Mouse (Mus musculus) limb, embryonic 10.5 days (tissue): Measurements from ENCODE around the gene Sprr2f. TPM values are rescaled to one million over a fixed set of nuclear protein-coding genes. Genes with fewer than 3 reads are reported as not detected.

ENCODE experiments used
- DNase-seq: peaks from one replicate; pipeline ENCODE4 v3.0.0-alpha.2; 2017; ENCODE audit warnings: low spot score
- H3K27ac ChIP-seq: fragments of 300-500 bp; sonication (generic); 2 replicates; pipeline ENCODE4 v1.5.1; 2016; ENCODE audit warnings: mild to moderate bottlenecking
- H3K27me3 ChIP-seq: fragments of 300-500 bp; sonication (generic); 2 replicates; pipeline ENCODE4 v1.6.1; 2016; ENCODE audit warnings: low read depth, mild to moderate bottlenecking; ENCODE audit not compliant: poor library complexity, severe bottlenecking
- H3K36me3 ChIP-seq: fragments of 300-500 bp; sonication (generic); 2 replicates; pipeline ENCODE4 v1.6.1; 2016; ENCODE audit warnings: mild to moderate bottlenecking, moderate library complexity
- H3K4me1 ChIP-seq: fragments of 300-500 bp; sonication (generic); 2 replicates; pipeline ENCODE4 v1.6.1; 2016
- H3K4me3 ChIP-seq: fragments of 300-500 bp; sonication (generic); 2 replicates; pipeline ENCODE4 v1.5.1; 2016; ENCODE audit warnings: mild to moderate bottlenecking, moderate library complexity
- H3K9me3 ChIP-seq: fragments of 300-500 bp; sonication (generic); replicated peaks from 2 replicates; pipeline ENCODE4 v1.6.1; 2016; ENCODE audit warnings: mild to moderate bottlenecking
- WGBS: fragments of 180-500 bp; shearing (Covaris S2); methylation state at CpG from one replicate; pipeline ENCODE4 v1.1.7; 2016; 5-methylcytosine and 5-hydroxymethylcytosine counted together
- polyA plus RNA-seq: library from polyadenylated mRNA; unstranded; fragments of >200 nt; fragmentation: Nextera tagmentation; extraction: Ambion mirVana; gene quantifications from 2 replicates; pipeline ENCODE4 v1.2.1, GENCODE M21; 2016

The Sprr2f gene
- not detected in 2 replicates for polyA plus RNA-seq

DNA sequence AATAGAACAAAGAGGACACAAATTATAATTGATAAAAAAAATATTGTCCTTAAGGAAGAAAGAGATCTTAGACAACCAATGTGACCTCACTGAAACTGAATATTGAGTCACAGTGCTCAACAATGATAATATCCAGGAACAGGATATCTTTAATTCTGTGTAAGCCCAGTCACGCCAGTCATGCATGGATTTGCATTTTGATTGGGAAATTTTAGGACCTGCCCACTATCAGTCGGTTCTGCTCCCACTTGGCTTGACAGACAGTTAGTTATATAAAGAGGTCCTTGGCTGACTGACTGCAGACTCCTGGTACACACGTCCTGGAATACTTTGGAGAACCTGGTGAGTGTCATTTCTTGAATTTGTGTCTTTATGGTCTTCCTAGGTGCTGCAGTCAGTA, at the start of gene Sprr2f:
TSS of gene Sprr2f (plus strand) at position 301 of the 400 bp plus-strand sequence.
- no peak within 1 kb of the TSS for H3K4me3 ChIP-seq

DNA sequence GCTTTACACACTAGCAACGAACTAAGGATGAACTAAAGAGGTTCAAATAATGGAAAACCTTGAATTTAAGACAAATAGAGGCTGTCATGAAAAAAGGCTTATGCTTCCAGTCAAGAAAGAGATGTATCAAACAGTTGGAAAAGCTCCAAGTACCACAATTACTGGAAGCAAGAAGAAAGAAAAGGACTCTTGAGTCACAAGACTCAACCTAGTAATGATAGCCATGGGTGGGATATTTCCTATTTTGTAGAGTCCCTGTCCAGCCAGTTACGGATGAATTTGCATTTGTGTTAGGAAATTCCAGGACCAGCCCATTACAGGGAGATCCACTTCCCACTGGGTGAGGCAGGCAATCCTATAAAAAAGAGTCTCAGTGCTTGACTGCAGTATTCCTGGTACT, 48.7 kb upstream of the Sprr2f start, which contains the start of gene Sprr2b:
TSS of gene Sprr2b (plus strand) at position 301 of the 400 bp plus-strand sequence.
- Histone ChIP-seq H3K4me3 (no peak within 1 kb of the TSS), H3K27me3 (no peaks in the 10 kb centered on the region), H3K27ac (no peak within 1 kb of the TSS), H3K4me1 (no peaks in the 10 kb centered on the region), H3K9me3 (no peaks in the 10 kb centered on the region), H3K36me3 (no peaks in the 10 kb centered on the region)
- 84% methylated on average over 2 of the region's 2 CpGs for WGBS
- no peak for DNase-seq

More for the DNA sequence above, at the start of gene Sprr2f:
- no peaks in the 10 kb centered on the region for H3K9me3 ChIP-seq
- DNase-seq, result no peak
- no peaks in the 10 kb centered on the region for H3K36me3 ChIP-seq
- WGBS, result 74% methylated on average over 3 of the region's 3 CpGs
- H3K27me3 ChIP-seq, result no peaks in the 10 kb centered on the region
- H3K27ac ChIP-seq, result no peak within 1 kb of the TSS
- no peaks in the 10 kb centered on the region for H3K4me1 ChIP-seq

DNA sequence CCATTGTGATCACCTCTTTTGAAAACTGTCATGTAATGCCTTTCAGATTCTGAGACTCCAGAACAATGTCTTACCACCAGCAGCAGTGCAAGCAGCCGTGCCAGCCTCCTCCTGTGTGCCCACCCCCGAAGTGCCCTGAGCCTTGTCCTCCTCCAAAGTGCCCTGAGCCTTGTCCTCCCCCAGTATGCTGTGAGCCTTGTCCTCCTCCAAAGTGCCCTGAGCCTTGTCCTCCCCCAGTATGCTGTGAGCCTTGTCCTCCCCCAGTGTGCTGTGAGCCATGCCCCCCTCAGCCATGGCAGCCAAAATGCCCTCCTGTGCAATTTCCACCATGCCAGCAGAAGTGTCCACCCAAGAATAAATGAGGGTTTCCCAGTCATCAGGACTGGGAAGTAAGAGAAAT, 47.6 kb upstream of the Sprr2f start:
- 86% methylated on average over 2 of the region's 2 CpGs for WGBS
- no peaks in the 10 kb centered on the region for H3K27me3 ChIP-seq
- H3K27ac ChIP-seq, result no peak overlapping the region
- no peak for DNase-seq
- H3K4me1 ChIP-seq, result no peaks in the 10 kb centered on the region
- H3K9me3 ChIP-seq, result no peaks in the 10 kb centered on the region
- no peaks in the 10 kb centered on the region for H3K36me3 ChIP-seq
- no peak overlapping the region for H3K4me3 ChIP-seq

DNA sequence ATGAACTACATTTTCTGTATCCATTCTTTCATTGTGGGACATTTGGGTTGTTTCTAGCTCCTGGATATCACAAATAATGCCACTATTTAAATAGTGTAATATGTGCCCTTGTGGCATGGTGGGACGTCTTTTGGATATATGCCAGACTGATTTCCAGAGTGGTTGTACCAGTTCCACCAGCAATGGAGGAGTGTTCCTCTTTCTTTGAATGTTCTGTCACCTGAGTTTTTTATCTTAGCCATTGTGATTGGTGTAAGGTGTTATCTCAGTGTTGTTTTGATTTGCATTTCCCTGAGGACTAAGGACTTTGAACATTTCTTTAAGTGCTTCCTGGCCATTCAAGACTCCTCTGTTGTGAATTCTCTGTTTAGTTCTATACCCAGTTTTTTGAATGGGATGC, 28.7 kb upstream of the Sprr2f start:
- H3K36me3 ChIP-seq, result no peaks in the 10 kb centered on the region
- WGBS, result 82% methylated on average over 1 of the region's 1 CpGs
- DNase-seq, result no peak
- no peaks in the 10 kb centered on the region for H3K27me3 ChIP-seq
- H3K9me3 ChIP-seq, result no peaks in the 10 kb centered on the region
- H3K4me3 ChIP-seq, result no peak overlapping the region
- no peak overlapping the region for H3K27ac ChIP-seq
- no peaks in the 10 kb centered on the region for H3K4me1 ChIP-seq

DNA sequence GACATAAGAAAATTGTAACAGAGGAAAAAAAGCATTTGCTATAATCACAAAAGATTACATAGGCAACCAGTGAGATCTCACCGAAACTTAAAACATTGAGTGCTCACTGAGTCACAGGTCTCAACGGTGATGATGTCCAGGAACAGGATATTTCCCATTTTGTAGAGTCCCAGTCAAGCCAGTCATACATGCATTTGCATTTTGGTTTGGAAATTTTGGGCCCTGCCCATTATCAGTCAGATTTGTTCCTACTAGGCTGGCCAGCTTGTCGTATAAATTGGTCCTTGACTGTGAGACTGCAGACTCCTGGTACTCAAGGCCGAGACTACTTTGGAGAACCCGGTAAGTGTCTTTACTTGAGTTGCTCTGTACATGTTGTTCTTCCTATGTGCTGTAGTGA, 26.1 kb upstream of the Sprr2f start, which contains the start of gene Sprr2d:
TSS of gene Sprr2d (plus strand) at position 301 of the 400 bp plus-strand sequence.
- WGBS, result 93% methylated on average over 5 of the region's 5 CpGs
- DNase-seq, result no peak
- Histone ChIP-seq H3K4me1 (no peaks in the 10 kb centered on the region), H3K27me3 (no peaks in the 10 kb centered on the region), H3K36me3 (no peaks in the 10 kb centered on the region), H3K9me3 (no peaks in the 10 kb centered on the region), H3K4me3 (no peak within 1 kb of the TSS), H3K27ac (no peak within 1 kb of the TSS)

DNA sequence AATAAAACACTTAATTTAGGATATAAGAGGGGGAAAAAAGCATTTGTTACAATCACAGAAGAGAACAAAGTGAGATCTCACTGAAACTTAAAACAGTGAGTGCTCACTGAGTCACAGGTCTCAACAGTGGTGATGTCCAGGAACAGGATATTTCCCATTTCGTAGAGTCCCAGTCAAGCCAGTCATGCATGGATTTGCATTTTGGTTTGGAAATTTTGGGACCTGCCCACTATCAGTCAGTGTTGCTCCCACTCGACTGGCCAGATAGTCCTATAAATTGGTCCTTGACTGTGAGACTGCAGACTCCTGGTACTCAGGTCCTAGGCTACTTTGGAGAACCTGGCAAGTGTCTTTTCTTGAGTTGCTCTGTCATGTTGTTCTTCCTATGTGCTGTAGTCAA, 13.1 kb upstream of the Sprr2f start, which contains the start of gene Sprr2e:
TSS of gene Sprr2e (plus strand) at position 301 of the 400 bp plus-strand sequence.
- Histone ChIP-seq H3K4me3 (no peak within 1 kb of the TSS), H3K27me3 (no peaks in the 10 kb centered on the region), H3K36me3 (no peaks in the 10 kb centered on the region), H3K27ac (no peak within 1 kb of the TSS), H3K4me1 (no peaks in the 10 kb centered on the region), H3K9me3 (no peaks in the 10 kb centered on the region)
- no peak for DNase-seq
- WGBS, result 81% methylated on average over 2 of the region's 2 CpGs

DNA sequence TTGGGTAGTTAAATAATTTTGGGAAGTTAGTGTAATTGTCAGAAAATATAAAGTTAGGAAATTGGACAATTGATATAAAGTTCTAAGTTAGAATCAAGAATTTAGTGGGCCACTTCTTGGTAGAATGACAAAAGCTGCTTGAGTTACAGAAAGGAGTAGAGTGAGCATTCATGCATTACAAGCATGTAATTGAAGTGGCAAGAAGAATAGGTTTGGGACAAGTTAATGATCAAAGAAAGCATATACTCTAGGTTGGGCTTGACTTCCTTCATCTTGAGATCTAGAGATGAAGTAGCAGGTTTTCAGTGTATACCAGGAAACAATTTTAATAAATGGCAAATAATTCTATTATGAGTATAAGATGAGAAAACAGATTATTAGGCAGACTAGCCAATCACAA, 3.4 kb upstream of the Sprr2f start:
- Histone ChIP-seq H3K4me3 (no peak overlapping the region), H3K27me3 (no peaks in the 10 kb centered on the region), H3K36me3 (no peaks in the 10 kb centered on the region), H3K27ac (no peak overlapping the region), H3K4me1 (no peaks in the 10 kb centered on the region), H3K9me3 (no peaks in the 10 kb centered on the region)
- DNase-seq, result no peak

DNA sequence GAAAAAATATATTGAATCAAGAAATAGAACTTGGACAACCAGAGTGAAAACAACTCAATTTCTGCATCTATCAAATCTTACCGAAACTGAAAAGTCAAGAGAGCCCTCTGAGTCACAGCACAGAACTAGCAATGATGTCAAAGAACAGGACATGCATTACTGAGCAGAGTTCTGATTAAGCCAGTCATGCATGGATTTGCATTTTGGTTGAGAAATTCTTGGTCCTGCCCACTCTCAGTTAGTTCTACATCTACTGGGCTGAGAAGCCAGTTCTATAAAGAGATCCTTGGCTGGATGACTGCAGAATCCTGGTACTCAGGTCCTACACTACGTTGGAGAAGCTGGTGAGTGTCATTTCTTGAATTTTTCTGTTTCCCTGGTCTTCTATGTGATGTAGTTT, 8.6 kb downstream of the Sprr2f start:
- H3K27ac ChIP-seq, result no peak overlapping the region
- no peaks in the 10 kb centered on the region for H3K36me3 ChIP-seq
- H3K4me3 ChIP-seq, result no peak overlapping the region
- no peaks in the 10 kb centered on the region for H3K4me1 ChIP-seq
- H3K27me3 ChIP-seq, result no peaks in the 10 kb centered on the region
- no peaks in the 10 kb centered on the region for H3K9me3 ChIP-seq
- WGBS, result 86% methylated on average over 2 of the region's 2 CpGs
- DNase-seq, result no peak

DNA sequence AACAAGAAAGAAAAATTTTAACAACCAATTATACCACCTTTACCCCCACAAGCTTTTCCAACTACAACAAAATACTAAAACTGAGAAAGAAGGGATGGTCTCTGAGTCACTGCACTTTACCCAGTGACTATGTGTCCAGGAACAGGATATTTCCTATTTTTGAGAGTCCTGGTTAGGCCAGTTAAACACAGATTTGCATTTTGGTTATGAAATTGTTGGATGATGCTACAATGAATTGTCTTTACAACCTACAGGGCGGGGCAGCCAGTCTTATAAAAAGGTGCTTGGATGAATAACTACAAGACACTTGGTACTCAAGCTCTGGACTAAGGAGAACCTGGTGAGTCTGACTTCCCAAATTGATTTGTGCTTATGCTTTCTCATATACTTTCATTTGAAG, 20.4 kb downstream of the Sprr2f start, which contains the start of gene Sprr2h:
TSS of gene Sprr2h (plus strand) at position 301 of the 400 bp plus-strand sequence.
- no peak within 1 kb of the TSS for H3K27ac ChIP-seq
- H3K4me1 ChIP-seq, result no peaks in the 10 kb centered on the region
- no peaks in the 10 kb centered on the region for H3K9me3 ChIP-seq
- H3K36me3 ChIP-seq, result no peaks in the 10 kb centered on the region
- H3K27me3 ChIP-seq, result no peaks in the 10 kb centered on the region
- 88% methylated on average over 1 of the region's 1 CpGs for WGBS
- no peak within 1 kb of the TSS for H3K4me3 ChIP-seq
- no peak for DNase-seq

DNA sequence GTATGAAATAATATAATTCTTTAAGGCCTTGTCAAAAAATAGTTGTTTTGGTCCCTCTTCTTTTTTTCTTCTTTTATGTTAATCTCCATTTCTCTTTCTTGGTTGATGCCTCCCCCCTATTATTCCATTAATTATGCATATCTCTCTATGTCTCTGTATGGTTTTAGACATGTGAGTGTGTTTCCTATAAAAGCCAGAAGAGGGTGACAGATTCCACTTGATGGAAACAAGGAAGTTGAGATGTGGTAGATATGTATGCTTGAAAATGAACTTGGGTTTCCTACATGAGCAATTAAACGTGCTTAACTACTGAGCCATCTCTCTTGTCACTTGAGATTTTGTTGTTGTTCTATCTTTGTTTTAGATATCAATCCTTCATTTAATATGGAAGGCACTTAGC, 29.3 kb downstream of the Sprr2f start:
- Histone ChIP-seq H3K27ac (no peak overlapping the region), H3K27me3 (no peaks in the 10 kb centered on the region), H3K36me3 (no peaks in the 10 kb centered on the region), H3K9me3 (no peaks in the 10 kb centered on the region), H3K4me1 (no peaks in the 10 kb centered on the region), H3K4me3 (no peak overlapping the region)
- DNase-seq, result no peak
- 59% methylated on average over 1 of the region's 1 CpGs for WGBS

DNA sequence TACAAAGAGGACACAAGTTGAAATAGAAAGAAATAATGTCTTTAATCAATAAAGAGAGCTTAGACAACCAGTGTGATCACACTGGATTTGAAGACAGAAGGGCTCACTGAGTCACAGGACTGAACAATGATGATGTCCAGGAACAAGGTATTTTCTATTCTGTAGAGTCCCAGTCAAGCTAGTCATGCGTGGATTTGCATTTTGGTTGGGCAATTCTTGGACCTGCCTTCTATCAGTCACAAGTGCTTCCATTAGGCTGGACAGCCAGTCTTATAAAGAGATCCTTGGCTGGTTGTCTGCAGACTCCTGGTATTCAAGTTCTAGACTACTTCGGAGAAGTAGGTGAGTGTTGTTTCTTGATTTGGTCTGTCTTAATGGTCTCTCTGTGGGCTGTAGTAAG, 42.7 kb downstream of the Sprr2f start, which contains the start of gene Sprr2i:
TSS of gene Sprr2i (plus strand) at position 301 of the 400 bp plus-strand sequence.
- no peak for DNase-seq
- no peak within 1 kb of the TSS for H3K4me3 ChIP-seq
- H3K36me3 ChIP-seq, result no peaks in the 10 kb centered on the region
- H3K9me3 ChIP-seq, result no peaks in the 10 kb centered on the region
- no peaks in the 10 kb centered on the region for H3K4me1 ChIP-seq
- 92% methylated on average over 2 of the region's 2 CpGs for WGBS
- H3K27me3 ChIP-seq, result no peaks in the 10 kb centered on the region
- no peak within 1 kb of the TSS for H3K27ac ChIP-seq

Other genes starting within 250 kb of the Sprr2f start
- not detected in 2 replicates for gene Prr9, start 241.2 kb upstream of the Sprr2f start, polyA plus RNA-seq
- not detected in 2 replicates for gene Lelp1, start 222.4 kb upstream of the Sprr2f start, polyA plus RNA-seq
- gene Sprr2a1, start 149.4 kb upstream of the Sprr2f start, polyA plus RNA-seq, result not detected in 2 replicates
- 0.21 TPM in 1 of 2 replicates, not detected in the other for gene Sprr2a2, start 149.3 kb upstream of the Sprr2f start, polyA plus RNA-seq
- gene Sprr2a3, start 79.8 kb upstream of the Sprr2f start, polyA plus RNA-seq, result not detected in 2 replicates
- not detected in 2 replicates for gene Sprr2b, start 48.6 kb upstream of the Sprr2f start, polyA plus RNA-seq
- not detected in 2 replicates for gene Sprr2d, start 26.0 kb upstream of the Sprr2f start, polyA plus RNA-seq
- not detected in 2 replicates for gene Sprr2e, start 13.0 kb upstream of the Sprr2f start, polyA plus RNA-seq
- not detected in 2 replicates for gene Sprr2h, start 20.5 kb downstream of the Sprr2f start, polyA plus RNA-seq
- not detected in 2 replicates for gene Sprr2i, start 42.8 kb downstream of the Sprr2f start, polyA plus RNA-seq
- gene Sprr2j-ps, start 52.9 kb downstream of the Sprr2f start, polyA plus RNA-seq, result not detected in 2 replicates
- 7.4 and 9.1 TPM in 2 replicates for gene Gm9774, start 64.2 kb downstream of the Sprr2f start, polyA plus RNA-seq
- not detected in 2 replicates for gene Sprr2k, start 67.4 kb downstream of the Sprr2f start, polyA plus RNA-seq
- not detected in 2 replicates for gene Sprr1b, start 73.6 kb downstream of the Sprr2f start, polyA plus RNA-seq
- gene Sprr3, start 93.5 kb downstream of the Sprr2f start, polyA plus RNA-seq, result not detected in 2 replicates
- gene Sprr1a, start 120.7 kb downstream of the Sprr2f start, polyA plus RNA-seq, result not detected in 2 replicates
- gene Sprr4, start 135.3 kb downstream of the Sprr2f start, polyA plus RNA-seq, result not detected in 2 replicates
- gene 2310046K23Rik, start 169.3 kb downstream of the Sprr2f start, polyA plus RNA-seq, result not detected in 2 replicates
- gene Ivl, start 208.5 kb downstream of the Sprr2f start, polyA plus RNA-seq, result not detected in 2 replicates
- gene Smcp, start 223.8 kb downstream of the Sprr2f start, polyA plus RNA-seq, result not detected in 2 replicates
- not detected in 2 replicates for gene 2210017I01Rik, start 242.3 kb downstream of the Sprr2f start, polyA plus RNA-seq